Mouse (Mus musculus) midbrain, embryonic 13.5 days (tissue): ENCODE data around the gene Stx8. TPM values are rescaled to one million over a fixed set of nuclear protein-coding genes. Genes with fewer than 3 reads are reported as not detected.

ENCODE experiments used
- microRNA-seq: library from miRNA; unstranded; fragments of <30 nt; microRNA quantifications from one replicate; pipeline ENCODE4, GENCODE M21; 2016
- polyA plus RNA-seq: library from polyadenylated mRNA; unstranded; fragments of >200 nt; fragmentation: Nextera tagmentation; extraction: Ambion mirVana; gene quantifications from 2 replicates; pipeline ENCODE4 v1.2.1, GENCODE M21; 2015

The Stx8 gene
- polyA plus RNA-seq, 1 experiment from 2014 or later, result 67.4 TPM

Small RNAs within 50 kb of the gene (microRNA-seq; reads per million reads assigned to microRNA genes)
- gene Mir6406, result not detected

Other genes starting within 250 kb of the Stx8 start
- not detected in 2 replicates for gene Glp2r, start 195.0 kb upstream of the Stx8 start, polyA plus RNA-seq
- gene Gsg1l2, start 191.6 kb upstream of the Stx8 start, polyA plus RNA-seq, result not detected in 2 replicates
- gene Dhrs7c, start 168.0 kb upstream of the Stx8 start, polyA plus RNA-seq, result not detected in 2 replicates
- gene Usp43, start 44.0 kb upstream of the Stx8 start, polyA plus RNA-seq, result 0.13 and 0.23 TPM in 2 replicates
- gene Cfap52, start 542 bp upstream of the Stx8 start, polyA plus RNA-seq, result 1.4 and 2.2 TPM in 2 replicates